In genomic region chr9:103624649-103625048, GRCm38 (mm10) we compare ENCODE assay signal across 8 mouse cellular contexts.
DNase-seq lines count a peak whose midpoint lies in the region; ATAC-seq lines count a peak whose summit lies in the region.

No protein-coding gene starts in this region.

- no peaks in the 10 kb centered on the region for H3K27me3 ChIP-seq in heart, embryonic 10.5 days (ENCODE audit: insufficient read depth, poor library complexity, severe bottlenecking)
- H3K27me3 ChIP-seq in forebrain, embryonic 12.5 days = 0 out of 2 replicates have a peak, but pooled peaks cover 4% of the 10 kb centered on the region
- no peaks in the 10 kb centered on the region for H3K27me3 ChIP-seq in hindbrain, embryonic 14.5 days (ENCODE audit: control insufficient read depth, insufficient read depth, low read length)

- H3K9ac ChIP-seq in forebrain, embryonic 12.5 days = no peak overlapping the region
- no peak overlapping the region for H3K9ac ChIP-seq in hindbrain, embryonic 14.5 days

- peak; percentile 75 for ATAC-seq in forebrain, embryonic 12.5 days (ENCODE audit: low FRiP score)
- ATAC-seq in hindbrain, embryonic 14.5 days (ENCODE audit: low FRiP score) = peak; percentile 66; the same call in 1 of the 2 replicates

- H3K36me3 ChIP-seq in heart, embryonic 10.5 days = peaks cover 10% of the 10 kb centered on the region; the same call in 1 of the 2 replicates
- H3K36me3 ChIP-seq in forebrain, embryonic 12.5 days (replicated peaks) = no peaks in the 10 kb centered on the region
- no peaks in the 10 kb centered on the region for H3K36me3 ChIP-seq in hindbrain, embryonic 14.5 days (replicated peaks; ENCODE audit: control insufficient read depth, insufficient read depth)

- H3K4me2 ChIP-seq in forebrain, embryonic 12.5 days = no peak overlapping the region
- no peak overlapping the region for H3K4me2 ChIP-seq in hindbrain, embryonic 14.5 days (replicated peaks)

- 32% methylated on average over 1 of the region's 1 CpGs for WGBS in heart, embryonic 10.5 days
- WGBS in forebrain, embryonic 12.5 days = 45% methylated on average over 1 of the region's 1 CpGs
- WGBS in hindbrain, embryonic 14.5 days = 56% methylated on average over 1 of the region's 1 CpGs

- H3K27ac ChIP-seq in heart, embryonic 10.5 days = no peak overlapping the region
- no peak overlapping the region for H3K27ac ChIP-seq in forebrain, embryonic 12.5 days
- no peak overlapping the region for H3K27ac ChIP-seq in hindbrain, embryonic 14.5 days

- H3K4me3 ChIP-seq in heart, embryonic 10.5 days = no peak overlapping the region
- H3K4me3 ChIP-seq in forebrain, embryonic 12.5 days (replicated peaks) = no peak overlapping the region
- no peak overlapping the region for H3K4me3 ChIP-seq in hindbrain, embryonic 14.5 days (replicated peaks; ENCODE audit: low read length)

- peak; percentile 87 for DNase-seq in heart, adult 11 months
- DNase-seq in heart, embryonic 10.5 days (ENCODE audit: low spot score) = no peak
- DNase-seq in c-Kit-positive CD71-negative TER-119-negative erythroid progenitor cells, embryonic 14.5 days (ENCODE audit: low read depth) = peak; percentile 45
- peak; percentile 79 for DNase-seq in hindbrain, embryonic 14.5 days (ENCODE audit: low spot score)
- peak; percentile 59 for DNase-seq in layer of hippocampus, adult 9-11 months
- DNase-seq in lung, postnatal 25 days (ENCODE audit: low spot score) = peak; percentile 70
- peak; percentile 25 for DNase-seq in skeletal muscle tissue, adult 2 months (ENCODE audit: low read depth, low spot score)

- H3K9me3 ChIP-seq in heart, embryonic 10.5 days = no peaks in the 10 kb centered on the region
- H3K9me3 ChIP-seq in forebrain, embryonic 12.5 days = no peaks in the 10 kb centered on the region
- no peaks in the 10 kb centered on the region for H3K9me3 ChIP-seq in hindbrain, embryonic 14.5 days (ENCODE audit: control insufficient read depth, low read length)

- peaks cover 52% of the 10 kb centered on the region for H3K4me1 ChIP-seq in heart, embryonic 10.5 days
- peaks cover 13% of the 10 kb centered on the region for H3K4me1 ChIP-seq in forebrain, embryonic 12.5 days
- H3K4me1 ChIP-seq in hindbrain, embryonic 14.5 days (replicated peaks; ENCODE audit: control insufficient read depth, insufficient read depth, low read length) = peaks cover 13% of the 10 kb centered on the region
